Mouse (Mus musculus) v-Abl transformed pro-B cells (cell line): ENCODE measurements at regions not wholly inside any gene's neighbourhood (a gene's known extent, or its start where the extent isn't known, plus 50 kb on each side); places are given as distances from the start of the nearest gene placed in this dataset.

ENCODE experiments used
- in situ Hi-C, 2 experiments: fragments of 400-800 bp; cut with MboI; formaldehyde crosslinking; loops; one replicate each; pipeline ENCODE4 v1.15.1; 2025; ENCODE audit not compliant: unreplicated experiment in 2 of 2

GRCm38 (mm10) chr8:78003888-78004543 lies 209.1 kb upstream of the Ttc29 start:
- in situ Hi-C loops = loop anchor here (5.0 to 25.0 kb wide), 5 partner anchors 372 to 1942 kb away; no protein-coding TSS in a partner anchor

GRCm38 (mm10) chr8:78004891-78005290 lies 208.2 kb upstream of the Ttc29 start:
- in situ Hi-C loops = loop anchor here (5.0 to 25.0 kb wide), 5 partner anchors 373 to 1943 kb away; no protein-coding TSS in a partner anchor

- in situ Hi-C loops = loop anchor here in 1 of 2 experiments (25.0 kb wide), 2 partner anchors 701 to 1951 kb away; no protein-coding TSS in a partner anchor
Measured at GRCm38 (mm10) chr8:78013101-78013500, 200.0 kb upstream of the Ttc29 start.

- in situ Hi-C loops = loop anchor here in 1 of 2 experiments (25.0 kb wide), 2 partner anchors 706 to 1956 kb away; no protein-coding TSS in a partner anchor
Measured at GRCm38 (mm10) chr8:78018430-78019180, 194.5 kb upstream of the Ttc29 start.

- in situ Hi-C loops = loop anchor here in 1 of 2 experiments (25.0 kb wide), 2 partner anchors 709 to 1959 kb away; no protein-coding TSS in a partner anchor
Measured at GRCm38 (mm10) chr8:78021473-78021872, 191.6 kb upstream of the Ttc29 start.

GRCm38 (mm10) chr8:78022986-78023385 lies 190.1 kb upstream of the Ttc29 start:
- in situ Hi-C loops = loop anchor here in 1 of 2 experiments (25.0 kb wide), 2 partner anchors 711 to 1961 kb away; no protein-coding TSS in a partner anchor

GRCm38 (mm10) chr8:78023467-78023866 lies 189.6 kb upstream of the Ttc29 start:
- in situ Hi-C loops = loop anchor here in 1 of 2 experiments (25.0 kb wide), 2 partner anchors 711 to 1961 kb away; no protein-coding TSS in a partner anchor

GRCm38 (mm10) chr8:78023936-78024335 lies 189.2 kb upstream of the Ttc29 start:
- in situ Hi-C loops = loop anchor here in 1 of 2 experiments (25.0 kb wide), 2 partner anchors 712 to 1962 kb away; no protein-coding TSS in a partner anchor

GRCm38 (mm10) chr8:78024964-78025363 lies 188.1 kb upstream of the Ttc29 start:
- in situ Hi-C loops = loop anchor here in 1 of 2 experiments (25.0 kb wide), 2 partner anchors 713 to 1963 kb away; no protein-coding TSS in a partner anchor

- in situ Hi-C loops = no loop called here
Measured at GRCm38 (mm10) chr8:78027371-78027770, 185.7 kb upstream of the Ttc29 start.

- in situ Hi-C loops = no loop called here
Measured at GRCm38 (mm10) chr8:78028928-78029327, 184.2 kb upstream of the Ttc29 start.

- in situ Hi-C loops = no loop called here
Measured at GRCm38 (mm10) chr8:78031811-78032210, 181.3 kb upstream of the Ttc29 start.

- in situ Hi-C loops = no loop called here
Measured at GRCm38 (mm10) chr8:78034687-78035086, 178.4 kb upstream of the Ttc29 start.

GRCm38 (mm10) chr8:78037218-78037617 lies 175.9 kb upstream of the Ttc29 start:
- in situ Hi-C loops = no loop called here

GRCm38 (mm10) chr8:78046691-78047090 lies 166.4 kb upstream of the Ttc29 start:
- in situ Hi-C loops = no loop called here

- in situ Hi-C loops = loop anchor here in 1 of 2 experiments (10.0 kb wide), 1 partner anchor 844 kb away; no protein-coding TSS in a partner anchor
Measured at GRCm38 (mm10) chr8:78050768-78051167, 162.3 kb upstream of the Ttc29 start.

- in situ Hi-C loops = loop anchor here in 1 of 2 experiments (10.0 kb wide), 1 partner anchor 840 kb away; no protein-coding TSS in a partner anchor
Measured at GRCm38 (mm10) chr8:78054435-78054834, 158.7 kb upstream of the Ttc29 start.

GRCm38 (mm10) chr8:78054920-78055319 lies 158.2 kb upstream of the Ttc29 start:
- in situ Hi-C loops = loop anchor here in 1 of 2 experiments (10.0 kb wide), 1 partner anchor 840 kb away; no protein-coding TSS in a partner anchor

- in situ Hi-C loops = loop anchor here in 1 of 2 experiments (10.0 kb wide), 1 partner anchor 839 kb away; no protein-coding TSS in a partner anchor
Measured at GRCm38 (mm10) chr8:78055531-78055930, 157.6 kb upstream of the Ttc29 start.

- in situ Hi-C loops = loop anchor here in 1 of 2 experiments (10.0 kb wide), 1 partner anchor 837 kb away; no protein-coding TSS in a partner anchor
Measured at GRCm38 (mm10) chr8:78057357-78057756, 155.7 kb upstream of the Ttc29 start.
